Mouse (Mus musculus): ENCODE measurements at regions not wholly inside any gene's neighbourhood (a gene's known extent, or its start where the extent isn't known, plus 50 kb on each side); places are given as distances from the start of the nearest gene placed in this dataset.
A peak's percentile ranks its signal among the peaks of the same experiment; 100 is the strongest.

DNA sequence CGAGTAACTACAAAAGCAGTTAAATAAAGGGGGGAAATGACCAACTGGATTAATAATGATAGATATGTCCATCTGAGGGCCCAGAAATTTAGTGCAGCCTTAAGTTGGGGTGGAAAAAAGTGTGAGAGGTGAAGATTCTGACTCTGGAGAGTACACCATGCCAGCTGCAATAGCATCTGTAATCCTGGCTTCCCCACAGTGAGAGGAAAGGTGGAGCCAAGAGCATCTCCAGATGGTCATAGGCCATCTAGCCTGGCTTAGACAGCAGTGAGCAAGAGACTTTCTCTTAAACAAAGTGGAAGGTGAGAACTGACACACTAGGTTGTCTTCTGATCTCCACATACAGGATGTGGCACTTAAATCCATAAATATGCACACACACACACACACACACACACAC is 264.7 kb downstream of the Gm9195 start:
- DNase-seq (ENCODE audit: extremely low spot score in 1 of 2, low spot score in 1 of 2) = no peak

DNA sequence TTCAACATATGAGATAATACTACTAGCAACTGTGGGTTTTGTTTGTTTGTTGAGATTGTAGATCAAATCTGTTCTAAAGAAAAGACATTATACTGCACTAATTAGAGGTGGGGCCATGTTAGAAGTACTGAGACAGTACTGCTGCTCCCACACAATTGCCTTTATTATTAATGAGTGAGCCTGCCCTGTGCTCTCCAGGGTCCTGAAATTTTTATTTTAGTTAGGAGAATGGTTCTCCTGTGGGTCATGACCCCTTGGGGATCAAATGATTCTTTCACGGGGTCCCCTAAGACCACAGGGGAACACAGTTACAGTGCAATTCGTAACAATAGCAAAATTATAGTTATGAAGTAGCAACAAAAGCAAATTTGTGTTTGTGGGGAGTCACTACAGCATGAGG is 268.8 kb downstream of the Gm9195 start:
- DNase-seq (ENCODE audit: extremely low spot score in 1 of 2, low spot score in 1 of 2) = no peak

DNA sequence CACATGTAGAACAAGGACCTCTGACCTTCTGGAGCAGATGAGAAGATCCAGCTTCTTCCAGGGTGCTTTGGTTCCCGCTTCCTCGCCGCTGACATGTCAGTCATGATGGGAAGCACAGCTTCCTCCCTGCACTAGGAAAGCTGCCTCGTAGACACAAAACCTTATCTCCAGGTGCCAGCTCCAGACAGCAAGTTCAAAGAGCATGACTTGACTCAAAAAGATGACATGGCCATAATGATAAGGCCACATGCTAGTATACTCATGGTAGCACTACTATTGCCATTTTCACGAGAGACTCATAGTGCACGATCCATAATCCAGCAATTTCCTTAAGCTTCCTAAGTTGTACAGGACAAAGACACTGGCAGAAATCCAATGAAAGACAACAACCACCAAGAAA is 272.1 kb downstream of the Gm9195 start:
- no peak for DNase-seq (ENCODE audit: extremely low spot score in 1 of 2, low spot score in 1 of 2)

DNA sequence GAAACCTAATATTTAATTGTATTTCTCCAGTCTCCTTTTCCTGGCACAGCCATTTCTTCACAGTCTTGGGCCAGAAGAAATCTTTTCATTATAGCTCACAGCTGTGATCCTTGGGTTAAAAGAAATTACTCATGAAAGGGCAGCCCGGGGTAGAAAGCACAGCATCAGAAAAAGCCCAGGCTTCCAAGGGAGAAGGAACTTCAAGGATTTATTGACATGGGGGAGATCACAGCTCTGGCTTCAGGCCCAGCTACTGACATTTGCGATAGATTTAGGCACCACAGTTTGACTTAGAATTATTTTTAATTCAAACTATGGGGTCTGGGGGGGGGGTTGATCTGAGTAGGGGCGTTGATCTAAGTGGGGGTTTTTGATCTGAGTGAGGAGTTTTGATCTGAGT is 291.3 kb downstream of the Gm9195 start:
- DNase-seq (ENCODE audit: extremely low spot score in 1 of 2, low spot score in 1 of 2) = no peak

DNA sequence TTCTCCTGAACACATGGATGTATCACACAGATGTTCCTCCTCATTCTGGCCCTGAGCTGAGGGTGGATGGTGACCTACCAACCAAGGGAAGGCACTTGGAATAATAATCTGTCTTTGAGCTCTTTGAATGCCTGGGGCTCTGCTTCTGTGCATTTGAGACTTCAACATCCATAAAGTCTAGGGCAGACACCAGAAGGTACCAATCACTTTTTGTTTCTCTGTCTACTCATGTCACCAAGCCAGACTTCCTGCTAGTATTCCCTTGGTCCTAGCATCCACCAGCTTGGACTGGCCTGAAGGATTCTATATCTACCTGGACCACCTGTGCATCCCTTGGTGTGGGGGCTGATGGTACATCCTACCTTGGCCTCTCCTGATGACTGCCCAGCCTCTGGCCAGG is 291.7 kb downstream of the Gm9195 start:
- no peak for DNase-seq (ENCODE audit: extremely low spot score in 1 of 2, low spot score in 1 of 2)

DNA sequence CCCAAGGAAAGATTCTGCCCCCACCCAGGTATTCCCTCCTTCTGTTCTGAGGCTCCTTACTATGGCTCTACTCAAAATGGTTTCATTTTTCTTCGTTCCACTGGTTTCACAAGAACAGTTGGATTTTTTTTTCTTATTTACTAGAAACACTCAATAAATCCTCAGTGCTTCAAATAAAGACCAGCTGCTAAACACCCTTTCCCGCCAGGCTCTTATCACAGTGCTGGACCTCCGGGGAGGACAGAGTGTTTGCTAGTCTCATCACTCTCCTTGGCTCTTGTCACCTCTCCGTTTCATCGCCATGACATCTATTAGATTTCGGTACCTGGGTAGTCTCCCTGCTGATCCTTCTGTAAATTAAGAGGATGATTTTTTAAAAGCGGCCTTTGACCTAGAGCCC is 293.7 kb downstream of the Gm9195 start:
- no peak for DNase-seq (ENCODE audit: extremely low spot score in 1 of 2, low spot score in 1 of 2)

DNA sequence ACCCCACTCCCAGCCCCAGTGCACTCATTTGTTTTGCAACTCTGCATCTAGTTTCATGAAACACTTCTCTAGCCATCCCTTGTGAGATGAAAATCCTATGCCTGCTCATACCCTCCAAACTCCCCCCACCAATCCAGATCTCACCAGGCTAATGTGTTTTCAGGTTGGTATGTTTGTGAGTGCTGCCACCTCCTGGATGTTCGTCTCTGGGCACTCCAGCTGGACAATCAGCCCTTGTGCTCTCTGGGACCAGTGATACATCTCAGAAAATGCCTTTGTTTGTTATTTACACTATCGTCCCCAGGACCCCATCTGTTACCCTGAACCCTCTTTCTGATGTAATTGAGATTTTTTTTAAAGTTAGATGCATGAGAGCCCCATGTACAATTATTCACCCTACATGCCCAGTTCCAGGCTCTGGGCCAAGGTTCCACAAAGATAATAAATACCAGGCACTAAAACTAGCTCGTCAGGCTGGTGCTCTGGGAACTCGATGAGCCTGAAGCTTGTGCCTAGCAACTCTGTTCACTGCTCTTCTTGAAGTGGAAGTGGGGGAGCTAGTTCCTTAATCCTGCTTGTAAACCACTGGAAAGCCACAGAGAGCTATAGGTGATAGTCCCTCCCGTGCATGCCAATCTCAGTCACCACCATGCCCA is 304.2 kb downstream of the Gm9195 start:
- DNase-seq (ENCODE audit: extremely low spot score in 1 of 2, low spot score in 1 of 2) = peak; percentile 39 to 62

DNA sequence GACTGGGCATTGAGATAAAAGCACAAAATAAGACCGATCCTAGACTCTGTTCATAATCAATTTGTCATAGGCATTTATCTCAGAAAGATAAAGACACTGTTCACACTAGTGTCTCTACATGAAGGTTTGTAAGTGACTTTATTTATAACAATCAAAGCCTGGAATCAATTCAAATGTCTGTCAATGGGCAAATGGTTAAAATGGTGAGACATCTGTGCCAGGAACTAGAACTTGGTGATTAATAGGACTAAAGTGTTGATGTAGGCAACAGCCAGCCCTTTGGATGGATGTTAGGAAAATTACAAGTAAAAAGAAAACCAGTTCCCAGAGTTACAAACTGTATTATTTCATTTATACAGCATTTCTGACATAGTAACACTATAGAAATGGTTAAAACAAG is 315.9 kb downstream of the Gm9195 start:
- no peak for DNase-seq (ENCODE audit: extremely low spot score in 1 of 2, low spot score in 1 of 2)

DNA sequence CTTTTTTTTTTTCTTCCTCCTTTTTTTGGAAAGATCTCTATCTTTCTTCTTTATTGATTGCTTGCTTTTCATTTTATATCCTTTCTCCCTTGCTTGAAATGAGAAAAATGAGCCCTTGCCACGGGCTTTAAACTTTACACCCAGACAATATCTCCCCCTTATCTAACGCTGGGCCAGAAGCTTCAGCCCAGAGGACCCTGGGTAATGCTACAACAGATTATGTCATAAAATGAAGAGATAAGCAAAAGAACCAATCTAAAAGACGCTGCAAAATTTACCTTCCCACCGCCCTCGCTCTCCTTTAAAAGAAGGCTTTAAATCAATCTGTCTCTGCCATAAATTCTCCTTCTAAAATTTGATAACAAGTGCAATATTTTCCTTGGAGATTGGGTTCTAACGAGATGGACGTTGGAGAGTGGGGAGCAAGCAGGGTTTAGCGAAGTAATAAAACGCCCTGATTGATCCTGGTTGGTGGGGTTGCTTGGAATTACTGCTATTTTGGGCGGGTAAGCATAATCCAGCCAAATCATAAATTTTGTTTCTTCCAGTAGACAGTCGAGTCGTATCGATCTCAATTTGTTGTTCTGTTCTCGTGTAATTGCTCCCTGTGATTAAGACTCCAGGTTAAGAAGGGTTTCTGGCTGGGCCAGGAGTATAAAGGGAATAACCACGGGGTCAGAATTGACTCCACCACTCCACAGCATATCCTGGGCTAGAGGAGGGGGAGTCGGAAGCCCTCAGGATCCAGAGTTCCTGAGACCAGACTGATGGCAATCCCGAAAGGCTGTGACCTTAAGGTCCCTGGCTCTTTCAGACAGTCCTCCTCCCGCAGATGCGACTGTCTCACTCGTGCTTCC is 318.9 kb downstream of the Gm9195 start:
- no peak for DNase-seq (ENCODE audit: extremely low spot score in 1 of 2, low spot score in 1 of 2)

DNA sequence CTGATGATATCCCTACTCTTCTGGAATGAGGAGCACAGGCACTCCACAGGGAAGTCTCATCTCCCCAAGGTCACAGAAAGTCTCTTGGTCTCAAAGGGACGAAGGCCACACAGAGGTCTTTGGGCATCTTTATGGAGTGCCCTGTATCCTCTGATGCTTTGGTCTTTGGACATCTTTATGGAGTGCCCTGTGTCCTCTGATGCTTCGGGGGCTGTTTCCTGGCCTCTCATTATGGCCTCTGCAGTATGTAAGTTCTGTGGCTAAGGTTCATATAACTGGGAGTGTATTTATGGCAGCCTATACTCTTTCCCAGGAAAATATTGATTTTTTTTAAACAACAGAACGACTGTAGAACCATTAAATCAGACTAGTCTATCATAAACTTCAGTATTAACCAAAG is 319.9 kb downstream of the Gm9195 start:
- no peak for DNase-seq (ENCODE audit: extremely low spot score in 1 of 2, low spot score in 1 of 2)

DNA sequence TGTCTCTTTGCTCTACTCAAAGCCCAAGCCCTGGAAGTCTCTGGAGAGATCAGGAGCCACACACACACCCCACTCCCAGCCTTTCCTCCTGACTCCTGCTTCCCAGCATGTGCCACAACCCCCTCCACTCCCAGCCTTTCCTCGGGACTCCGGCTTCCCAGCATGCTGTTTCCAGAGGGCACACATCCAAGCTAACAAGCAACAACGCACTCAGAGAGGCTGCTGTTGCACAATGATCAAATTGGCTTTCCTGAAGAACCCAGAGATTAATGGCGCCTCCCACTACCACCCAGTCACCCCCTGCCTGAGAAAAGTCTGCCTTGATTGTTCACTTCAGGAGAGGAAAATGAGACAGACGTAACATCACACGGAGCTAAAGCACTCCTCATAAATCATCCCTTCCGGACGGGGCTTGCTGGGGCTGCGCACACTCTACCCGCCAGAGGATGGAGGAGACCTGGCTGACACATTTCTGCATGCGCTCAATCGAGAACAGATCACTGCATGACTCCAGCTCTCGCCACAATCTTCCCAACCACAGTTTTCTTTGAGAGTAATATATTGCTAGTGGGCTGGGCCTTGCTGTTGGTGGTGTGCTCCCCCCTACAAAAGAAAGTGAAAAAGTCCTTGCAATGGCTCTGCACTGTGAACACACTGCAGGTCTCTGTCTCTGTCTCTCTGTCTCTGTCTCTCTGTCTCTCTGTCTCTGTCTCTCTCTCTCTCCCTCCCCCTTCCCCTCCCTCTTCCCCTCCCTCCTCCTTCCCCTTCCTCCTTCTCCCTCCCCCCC is 332.9 kb downstream of the Gm9195 start:
- no peak for DNase-seq (ENCODE audit: extremely low spot score in 1 of 2, low spot score in 1 of 2)

DNA sequence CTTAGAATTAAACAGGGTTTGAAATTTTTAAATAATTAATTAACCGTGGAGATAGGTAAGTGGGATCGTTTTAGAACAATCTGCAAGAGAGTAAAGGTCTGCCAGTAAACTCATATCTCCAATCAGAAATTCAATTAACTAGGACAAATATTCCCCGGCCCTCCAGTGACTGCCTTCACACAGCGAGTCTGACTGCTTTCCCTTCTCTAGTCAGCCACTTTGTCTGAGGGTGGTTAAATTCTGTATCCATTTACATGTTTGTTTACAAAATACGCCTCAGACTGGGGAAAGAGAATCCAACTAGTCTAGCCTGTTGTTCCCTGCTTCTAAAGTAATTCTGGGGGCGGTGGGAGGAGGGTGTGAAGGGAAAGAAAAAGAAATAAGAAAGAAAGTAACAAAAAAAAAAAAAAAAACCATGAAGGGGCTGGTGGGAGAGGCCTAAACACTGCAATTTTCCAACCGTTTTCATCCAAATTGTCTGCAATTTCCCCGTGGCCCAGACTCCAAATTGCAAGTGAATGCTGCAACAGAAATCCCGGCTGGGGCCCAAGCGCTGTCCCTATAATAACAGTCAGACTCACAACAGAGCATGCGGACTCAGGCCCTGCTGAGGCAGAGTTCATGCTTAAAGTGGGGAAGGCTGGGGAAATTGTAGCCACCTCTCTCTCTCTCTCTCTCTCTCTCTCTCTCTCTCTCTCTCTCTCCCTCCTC is 336.3 kb downstream of the Gm9195 start:
- no peak for DNase-seq (ENCODE audit: extremely low spot score in 1 of 2, low spot score in 1 of 2)

DNA sequence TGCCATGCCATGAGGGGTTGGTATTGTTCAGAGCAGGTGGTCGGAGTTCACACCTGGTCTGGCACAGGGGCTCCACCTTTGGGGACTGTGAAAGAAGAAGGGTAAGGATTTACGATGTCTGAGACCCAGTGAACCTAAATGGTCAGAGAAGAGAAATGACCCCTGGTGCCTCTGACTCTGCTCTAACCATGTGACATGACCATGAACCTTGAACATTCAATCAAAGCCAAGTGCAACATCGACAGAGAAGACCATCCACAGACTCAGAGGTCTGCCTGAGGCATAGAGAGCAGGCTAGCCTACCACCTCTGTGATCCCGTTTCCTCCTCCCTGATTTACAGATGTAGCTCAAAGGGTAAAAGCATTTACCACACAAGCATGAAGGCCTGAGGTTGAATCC is 340.0 kb downstream of the Gm9195 start:
- no peak for DNase-seq (ENCODE audit: extremely low spot score in 1 of 2, low spot score in 1 of 2)

DNA sequence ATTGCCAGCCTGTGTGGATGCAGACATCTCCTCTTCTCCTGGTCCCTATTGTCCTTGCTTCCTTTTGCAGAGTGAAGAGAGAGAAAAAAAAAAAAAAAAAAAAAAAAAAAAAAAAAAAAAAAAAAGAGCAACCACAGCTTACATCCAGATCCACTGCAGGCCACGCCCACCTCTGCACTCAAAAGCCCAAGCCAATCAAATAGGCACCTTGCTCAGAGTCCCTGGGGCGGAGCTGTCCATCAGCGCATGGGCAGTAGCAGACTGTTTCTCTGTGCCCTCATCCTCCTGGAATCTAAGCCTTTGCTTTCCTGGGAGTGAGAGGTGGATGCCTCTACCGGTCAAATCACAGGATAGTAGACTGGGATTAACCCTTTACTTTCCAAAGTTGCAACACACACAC is 342.2 kb downstream of the Gm9195 start:
- DNase-seq (ENCODE audit: extremely low spot score in 1 of 2, low spot score in 1 of 2) = no peak

DNA sequence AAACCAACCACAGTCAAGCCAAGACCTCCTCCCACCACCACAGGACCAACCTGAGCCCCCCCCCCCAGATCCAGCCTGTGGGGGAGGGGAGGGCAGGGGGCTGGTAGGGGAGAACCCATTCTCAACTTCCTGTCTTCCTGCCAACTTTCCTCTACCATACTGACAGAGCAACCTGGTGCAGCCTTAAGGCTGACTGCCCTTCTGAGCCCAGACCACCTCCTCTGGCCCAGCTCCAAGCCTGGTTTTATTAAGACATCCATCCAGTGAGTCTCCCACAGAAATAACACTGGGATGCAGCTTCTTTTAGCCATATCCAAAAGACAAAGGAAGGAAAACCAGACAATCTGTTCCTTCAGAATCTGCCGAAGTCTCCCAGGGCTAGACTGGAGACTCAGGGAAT is 342.8 kb downstream of the Gm9195 start:
- DNase-seq (ENCODE audit: extremely low spot score in 1 of 2, low spot score in 1 of 2) = no peak

DNA sequence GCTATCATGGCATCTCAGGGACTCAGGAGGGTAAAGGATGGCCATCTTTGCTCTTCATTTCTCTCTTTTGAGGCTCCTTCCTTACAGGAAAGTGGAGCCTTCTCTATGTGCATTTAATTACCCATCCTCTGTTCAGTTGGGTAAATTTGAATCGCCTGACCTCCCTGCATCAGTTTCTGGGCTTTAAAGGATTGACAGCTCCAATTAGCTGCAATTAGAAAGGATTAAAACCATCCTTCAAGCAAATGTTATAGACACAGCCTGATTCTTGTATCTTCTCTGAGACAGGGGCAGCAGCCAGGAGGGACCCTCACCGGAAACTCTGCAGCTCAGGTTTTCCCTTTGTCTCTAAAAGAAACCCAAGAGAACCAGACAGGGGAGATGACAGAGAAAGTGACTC is 345.3 kb downstream of the Gm9195 start:
- no peak for DNase-seq (ENCODE audit: extremely low spot score in 1 of 2, low spot score in 1 of 2)

DNA sequence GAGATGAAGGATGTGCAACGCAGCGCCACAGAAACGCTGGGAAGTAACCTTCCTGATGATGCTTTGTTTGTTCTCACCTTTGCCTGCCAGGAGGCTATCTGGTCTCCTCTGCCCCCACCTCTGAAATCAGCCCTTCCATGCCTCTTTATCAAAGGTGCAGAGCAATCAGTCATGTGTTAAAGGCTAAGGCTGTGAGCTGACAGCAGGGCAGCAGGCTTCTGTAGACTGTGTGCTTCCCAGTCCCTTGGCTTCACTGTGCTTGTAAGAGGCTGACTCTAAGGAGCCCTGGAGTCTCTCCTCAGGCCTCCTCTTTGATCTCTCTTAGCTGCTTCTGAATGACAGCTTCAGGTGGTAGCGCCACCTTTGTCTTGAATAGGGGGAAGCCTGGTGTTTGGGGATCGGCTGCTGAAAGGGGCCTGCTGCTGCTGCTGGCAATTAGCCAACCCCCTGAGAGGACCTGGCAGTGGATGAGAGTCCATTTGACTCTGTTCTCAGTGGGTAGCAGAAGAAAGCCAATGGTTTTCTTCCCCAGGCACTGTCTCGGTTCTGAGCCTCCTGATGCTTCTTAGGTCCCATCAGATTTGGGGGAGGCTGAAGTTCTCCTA is 348.7 kb downstream of the Gm9195 start:
- no peak for DNase-seq (ENCODE audit: extremely low spot score in 1 of 2, low spot score in 1 of 2)

DNA sequence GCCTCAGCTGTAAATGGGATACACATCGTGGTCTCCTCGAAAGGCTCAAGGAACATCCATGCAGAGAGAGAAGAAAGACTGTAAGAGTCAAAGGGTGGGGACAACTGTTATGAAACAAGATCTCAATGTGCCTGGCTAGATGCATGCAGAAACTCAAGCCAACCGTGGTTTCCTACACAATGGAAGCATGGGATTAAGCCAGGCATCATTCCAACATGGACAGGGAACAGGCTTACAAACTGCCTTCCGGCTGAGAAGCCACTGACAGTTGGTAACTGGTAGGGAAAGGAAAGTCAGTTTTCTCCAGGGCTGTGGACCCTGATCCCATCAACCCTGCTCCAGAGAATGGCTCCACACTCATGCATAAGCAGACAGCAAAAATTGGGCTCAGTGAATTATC is 350.5 kb downstream of the Gm9195 start:
- DNase-seq (ENCODE audit: extremely low spot score in 1 of 2, low spot score in 1 of 2) = no peak

DNA sequence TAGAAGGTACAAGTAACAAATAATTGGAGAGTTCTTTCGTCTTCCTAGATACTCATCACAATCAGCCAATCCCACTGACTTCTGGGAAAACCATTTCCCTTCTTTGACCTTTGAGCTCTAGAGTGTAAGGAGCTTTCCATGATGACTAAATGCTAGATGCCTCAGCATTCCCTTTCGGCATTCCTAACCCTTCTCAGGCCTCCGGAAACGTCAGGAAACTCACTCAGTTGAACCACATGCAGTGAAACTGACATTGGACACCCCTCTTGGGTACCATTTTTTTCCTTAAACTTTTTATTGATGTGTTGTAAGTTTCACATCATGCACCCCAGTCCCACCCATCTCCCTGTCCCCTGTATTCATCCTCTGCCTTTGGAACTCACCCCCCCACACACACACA is 361.5 kb downstream of the Gm9195 start:
- no peak for DNase-seq (ENCODE audit: extremely low spot score in 1 of 2, low spot score in 1 of 2)

DNA sequence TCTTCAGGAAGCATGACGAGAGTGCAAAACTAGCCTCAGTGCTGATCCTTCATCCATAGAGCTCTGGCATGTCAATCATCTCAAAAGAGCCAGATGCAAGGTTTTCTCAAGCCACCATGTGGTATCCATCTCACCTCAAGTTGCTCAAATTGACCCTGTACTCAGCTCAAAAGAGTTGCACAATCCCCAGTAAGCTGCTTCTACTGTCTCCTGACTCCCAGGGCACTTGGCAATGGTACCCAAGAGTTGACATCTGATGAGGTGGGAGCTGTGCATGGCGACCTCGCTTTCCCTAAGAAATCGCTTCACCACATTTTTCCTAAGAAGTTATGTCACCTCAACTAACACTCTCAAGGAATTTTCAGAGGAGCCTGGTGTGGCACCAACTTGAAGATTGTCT is 369.9 kb downstream of the Gm9195 start:
- no peak for DNase-seq (ENCODE audit: extremely low spot score in 1 of 2, low spot score in 1 of 2)

Data from layer of hippocampus, postnatal 25 days (tissue).